Mouse (Mus musculus): ENCODE results near the gene Ldlrad3. TPM values are rescaled to one million over a fixed set of nuclear protein-coding genes. Genes with fewer than 3 reads are reported as not detected.

The Ldlrad3 gene
- polyA plus RNA-seq, 1 experiment from 2014 or later: 7.2 TPM

DNA sequence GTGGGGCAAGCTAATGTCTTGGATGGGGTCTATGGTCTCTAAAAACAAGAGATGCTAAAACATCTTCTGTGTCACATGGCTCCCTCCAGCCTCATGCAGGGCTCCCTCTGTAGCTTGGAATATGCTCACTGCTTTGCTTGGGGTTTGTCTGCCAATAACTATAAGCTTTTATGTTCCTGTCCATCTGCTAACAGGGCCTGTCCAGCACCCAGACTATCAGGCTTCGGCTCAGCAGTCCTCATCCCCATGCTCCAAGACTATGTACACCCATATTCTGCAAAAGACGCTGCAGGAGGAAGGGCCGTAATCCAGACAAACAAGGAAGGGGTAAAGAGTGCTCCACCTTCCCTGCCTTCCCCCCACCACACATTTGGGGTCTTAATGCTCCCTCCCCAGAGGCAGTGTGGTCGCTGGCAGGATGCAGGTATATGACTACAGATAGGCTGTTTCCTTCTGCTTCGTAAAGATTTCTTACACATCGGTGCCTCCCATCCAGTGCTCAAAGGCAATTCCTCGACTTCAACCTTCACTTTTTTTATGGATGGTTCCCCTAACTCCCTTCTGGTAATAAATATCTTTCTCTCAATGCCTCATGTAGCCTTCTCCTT lies 123.2 kb downstream of the Ldlrad3 start:
- Histone ChIP-seq H3K27me3 (ENCODE audit: control insufficient read depth, insufficient read depth, low read depth, low read length) (no peaks in the 10 kb centered on the region), H3K4me1 (ENCODE audit: control insufficient read depth, low read depth, low read length) (no peaks in the 10 kb centered on the region), H3K27ac (ENCODE audit: low read length) (no peak overlapping the region), H3K9me3 (replicated peaks; ENCODE audit: control insufficient read depth, low read length) (no peaks in the 10 kb centered on the region), H3K4me2 (ENCODE audit: low read depth, low read length) (no peak overlapping the region), H3K36me3 (ENCODE audit: control insufficient read depth, insufficient read depth) (no peaks in the 10 kb centered on the region), H3K4me3 (ENCODE audit: low read depth, low read length) (no peak overlapping the region), H3K9ac (ENCODE audit: low read depth, low read length) (no peak overlapping the region)
- WGBS (ENCODE audit: insufficient replicate concordance): 31% methylated on average over 7 of the region's 7 CpGs
- no peak for ATAC-seq (ENCODE audit: low read depth)

DNA sequence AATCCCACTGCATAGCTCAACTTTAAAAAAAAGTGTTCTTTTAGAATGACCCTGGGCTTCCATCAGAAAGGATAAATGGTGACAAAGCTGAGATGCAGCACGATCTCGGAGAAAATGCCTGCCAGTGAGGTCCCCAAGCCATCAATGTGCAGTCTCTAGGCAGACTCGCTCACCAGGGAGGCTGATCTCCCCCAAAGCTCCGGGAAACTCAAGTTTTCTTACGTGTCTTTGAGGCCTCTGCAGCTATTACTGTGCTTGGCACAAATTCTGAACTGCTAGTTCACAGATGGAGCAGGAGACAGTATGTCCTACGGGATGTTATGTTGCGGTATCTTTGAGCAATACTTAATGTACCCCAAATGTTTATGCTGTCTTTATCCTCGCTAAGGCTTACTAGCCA lies 124.3 kb downstream of the Ldlrad3 start:
- no peaks in the 10 kb centered on the region for H3K27me3 ChIP-seq (ENCODE audit: control insufficient read depth, insufficient read depth, low read depth, low read length)
- H3K9ac ChIP-seq (ENCODE audit: low read depth, low read length): no peak overlapping the region
- 67% methylated on average over 8 of the region's 8 CpGs for WGBS (ENCODE audit: insufficient replicate concordance)

DNA sequence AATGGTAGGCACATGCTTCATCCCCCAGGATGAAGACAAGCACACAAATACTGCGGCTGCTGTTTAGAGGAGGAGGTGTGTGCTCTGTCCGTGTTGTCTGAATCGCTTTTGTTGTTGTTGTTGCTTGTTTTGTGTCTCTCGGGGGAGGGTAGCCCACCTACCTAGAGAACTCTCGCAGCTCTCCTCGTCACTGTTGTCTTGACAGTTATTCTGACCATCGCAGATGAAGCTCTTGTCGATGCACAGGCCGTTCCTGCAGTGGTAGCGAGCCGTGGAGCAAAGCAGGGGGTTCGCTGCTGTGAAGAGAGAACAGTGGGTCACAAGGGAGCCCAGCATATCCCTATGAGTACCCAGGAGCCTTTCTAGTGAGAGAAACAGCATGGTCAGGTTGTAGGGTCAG lies 128.4 kb downstream of the Ldlrad3 start:
- no peaks in the 10 kb centered on the region for H3K27me3 ChIP-seq (ENCODE audit: control insufficient read depth, insufficient read depth, low read depth, low read length)
- H3K4me1 ChIP-seq (ENCODE audit: control insufficient read depth, low read depth, low read length): no peaks in the 10 kb centered on the region; the same call in 1 of the 2 replicates
- 63% methylated on average over 12 of the region's 12 CpGs for WGBS (ENCODE audit: insufficient replicate concordance)

More for the DNA sequence above, 124.3 kb downstream of the Ldlrad3 start:
- Histone ChIP-seq H3K4me2 (ENCODE audit: low read depth, low read length) (no peak overlapping the region), H3K36me3 (ENCODE audit: control insufficient read depth, insufficient read depth) (no peaks in the 10 kb centered on the region), H3K4me1 (ENCODE audit: control insufficient read depth, low read depth, low read length) (no peaks in the 10 kb centered on the region; the same call in 1 of the 2 replicates), H3K9me3 (replicated peaks; ENCODE audit: control insufficient read depth, low read length) (no peaks in the 10 kb centered on the region), H3K27ac (ENCODE audit: low read length) (no peak overlapping the region), H3K4me3 (ENCODE audit: low read depth, low read length) (no peak overlapping the region)
- ATAC-seq (ENCODE audit: low read depth): no peak

DNA sequence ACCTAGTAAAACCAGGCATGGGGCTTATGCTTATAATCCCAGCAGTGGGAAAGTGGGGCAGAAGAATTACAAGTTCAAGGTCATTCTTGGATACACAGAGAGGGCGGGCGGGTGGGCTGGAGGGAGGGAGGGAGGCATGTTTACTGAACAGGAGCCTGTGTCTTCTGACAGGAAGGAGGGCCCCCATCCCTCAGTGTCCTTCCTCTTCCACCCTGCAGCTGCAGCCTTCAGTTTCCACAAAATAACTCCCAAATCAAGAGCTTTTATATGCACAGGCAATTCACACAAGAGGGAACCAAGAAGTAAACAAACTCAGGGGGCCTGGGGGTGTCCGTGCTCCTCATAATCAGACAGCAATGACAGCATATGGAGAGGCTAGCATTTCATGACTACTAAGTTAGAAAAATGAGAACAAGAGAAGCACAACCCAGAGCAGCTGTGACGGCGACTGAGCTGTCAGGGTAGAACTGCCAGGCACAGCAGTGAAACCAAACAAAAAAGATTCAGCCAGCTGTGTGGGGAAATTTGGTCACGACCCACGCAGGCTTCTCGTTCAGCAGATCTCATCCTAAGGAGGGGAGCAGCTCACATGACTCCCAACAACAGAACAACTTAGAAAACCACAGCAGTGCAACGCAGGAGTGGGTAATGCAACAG lies 129.0 kb downstream of the Ldlrad3 start:
- Histone ChIP-seq H3K9me3 (replicated peaks; ENCODE audit: control insufficient read depth, low read length) (no peaks in the 10 kb centered on the region), H3K4me1 (ENCODE audit: control insufficient read depth, low read depth, low read length) (no peaks in the 10 kb centered on the region; the same call in 1 of the 2 replicates), H3K27ac (ENCODE audit: low read length) (peak overlapping the region; percentile 17; the same call in 1 of the 2 replicates), H3K36me3 (ENCODE audit: control insufficient read depth, insufficient read depth) (no peaks in the 10 kb centered on the region), H3K9ac (ENCODE audit: low read depth, low read length) (no peak overlapping the region), H3K4me2 (ENCODE audit: low read depth, low read length) (no peak overlapping the region), H3K4me3 (ENCODE audit: low read depth, low read length) (no peak overlapping the region), H3K27me3 (ENCODE audit: control insufficient read depth, insufficient read depth, low read depth, low read length) (no peaks in the 10 kb centered on the region)
- ATAC-seq (ENCODE audit: low read depth): peak; percentile 60; the same call in 1 of the 2 replicates
- WGBS (ENCODE audit: insufficient replicate concordance): 21% methylated on average over 9 of the region's 9 CpGs

More for the DNA sequence above, 128.4 kb downstream of the Ldlrad3 start:
- Histone ChIP-seq H3K9me3 (replicated peaks; ENCODE audit: control insufficient read depth, low read length) (no peaks in the 10 kb centered on the region), H3K36me3 (ENCODE audit: control insufficient read depth, insufficient read depth) (no peaks in the 10 kb centered on the region), H3K4me3 (ENCODE audit: low read depth, low read length) (no peak overlapping the region), H3K27ac (ENCODE audit: low read length) (peak overlapping the region; percentile 17; the same call in 1 of the 2 replicates), H3K9ac (ENCODE audit: low read depth, low read length) (no peak overlapping the region), H3K4me2 (ENCODE audit: low read depth, low read length) (no peak overlapping the region)
- no peak for ATAC-seq (ENCODE audit: low read depth)

DNA sequence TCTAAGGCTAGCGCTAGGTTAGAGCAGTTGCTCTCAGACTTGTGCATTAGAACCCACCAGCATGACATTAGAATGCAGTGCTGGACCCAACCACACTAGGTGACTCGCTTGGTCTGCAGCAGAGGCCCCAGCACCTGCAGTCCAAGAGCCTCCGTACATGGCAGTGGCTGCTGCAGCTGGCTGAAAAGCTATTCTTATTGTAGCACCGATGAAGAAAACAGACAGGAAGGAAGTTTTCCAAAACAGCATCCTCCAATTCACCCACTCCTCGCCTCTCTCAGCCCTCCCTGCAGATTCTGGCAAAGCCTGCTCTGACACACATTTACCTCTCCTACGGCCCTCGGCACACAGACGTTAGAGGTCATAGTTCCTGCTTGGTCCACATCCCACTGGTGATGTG lies 130.0 kb downstream of the Ldlrad3 start:
- no peak overlapping the region for H3K9ac ChIP-seq (ENCODE audit: low read depth, low read length)
- H3K27ac ChIP-seq (ENCODE audit: low read length): no peak overlapping the region
- H3K27me3 ChIP-seq (ENCODE audit: control insufficient read depth, insufficient read depth, low read depth, low read length): no peaks in the 10 kb centered on the region
- no peaks in the 10 kb centered on the region for H3K9me3 ChIP-seq (replicated peaks; ENCODE audit: control insufficient read depth, low read length)
- H3K4me3 ChIP-seq (ENCODE audit: low read depth, low read length): no peak overlapping the region
- H3K4me1 ChIP-seq (ENCODE audit: control insufficient read depth, low read depth, low read length): no peaks in the 10 kb centered on the region; the same call in 1 of the 2 replicates
- no peaks in the 10 kb centered on the region for H3K36me3 ChIP-seq (ENCODE audit: control insufficient read depth, insufficient read depth)
- 55% methylated on average over 8 of the region's 8 CpGs for WGBS (ENCODE audit: insufficient replicate concordance)
- no peak for ATAC-seq (ENCODE audit: low read depth)
- H3K4me2 ChIP-seq (ENCODE audit: low read depth, low read length): no peak overlapping the region

DNA sequence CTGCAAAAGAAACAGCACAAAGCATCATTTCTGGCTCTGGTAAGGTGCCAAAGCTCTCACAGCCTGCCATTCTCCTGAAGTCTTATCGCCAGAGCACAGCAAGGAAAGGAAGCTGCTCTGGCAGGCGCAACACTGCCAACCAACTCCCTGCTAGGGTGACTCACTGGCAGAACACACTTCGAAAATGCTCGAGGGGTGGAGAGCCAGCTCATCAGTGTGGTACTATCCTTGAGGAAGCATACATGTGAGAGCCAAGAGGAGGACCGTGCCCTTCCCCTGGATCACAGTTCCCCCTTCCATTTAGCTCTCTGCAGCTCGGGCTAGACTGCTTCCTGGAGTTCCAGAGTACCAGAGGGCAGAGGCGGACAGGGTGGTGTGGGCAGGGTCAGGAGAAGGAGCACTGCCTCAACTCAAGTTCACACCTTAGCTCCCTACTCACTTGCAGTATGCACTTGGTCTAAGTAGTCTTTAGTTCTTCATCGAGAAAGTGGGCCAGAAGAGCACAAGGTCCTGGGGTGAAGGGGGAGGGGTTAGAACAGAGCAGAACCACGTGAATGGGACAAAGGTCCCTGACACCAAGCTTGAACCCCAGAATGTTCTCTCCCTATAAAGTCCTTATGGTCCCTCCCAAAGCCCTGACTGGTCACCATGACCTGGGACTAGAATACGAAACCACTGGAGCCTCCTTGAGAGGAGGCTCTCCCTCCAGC lies 133.1 kb downstream of the Ldlrad3 start:
- whole genome bisulfite sequencing (ENCODE audit: insufficient replicate concordance): 40% methylated on average over 10 of the region's 10 CpGs
- Histone ChIP-seq H3K9me3 (replicated peaks; ENCODE audit: control insufficient read depth, low read length) (no peaks in the 10 kb centered on the region), H3K36me3 (ENCODE audit: control insufficient read depth, insufficient read depth) (no peaks in the 10 kb centered on the region), H3K4me1 (ENCODE audit: control insufficient read depth, low read depth, low read length) (no peaks in the 10 kb centered on the region; the same call in 1 of the 2 replicates), H3K9ac (ENCODE audit: low read depth, low read length) (no peak overlapping the region), H3K4me3 (ENCODE audit: low read depth, low read length) (no peak overlapping the region), H3K4me2 (ENCODE audit: low read depth, low read length) (no peak overlapping the region), H3K27me3 (ENCODE audit: control insufficient read depth, insufficient read depth, low read depth, low read length) (no peaks in the 10 kb centered on the region), H3K27ac (ENCODE audit: low read length) (no peak overlapping the region)
- ATAC-seq (ENCODE audit: low read depth): no peak

DNA sequence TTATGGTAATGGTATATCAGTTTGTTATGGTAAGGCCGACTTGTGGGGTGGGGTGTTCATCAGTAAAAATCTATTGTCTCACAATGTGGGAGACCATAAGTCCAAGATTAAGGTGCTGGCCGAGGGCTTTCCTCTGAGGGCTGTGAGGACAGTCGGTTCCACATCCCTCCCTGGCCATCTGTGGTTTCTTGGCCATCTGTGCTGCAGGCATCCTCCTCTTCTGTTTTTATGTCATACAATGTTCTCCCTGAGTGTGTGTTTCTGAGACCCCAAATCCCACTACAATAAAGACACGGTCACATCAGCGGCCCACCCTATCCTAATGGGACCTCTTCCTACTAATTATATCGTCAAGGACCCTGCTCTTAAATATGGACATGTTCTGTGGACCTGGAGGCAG lies 133.8 kb downstream of the Ldlrad3 start:
- ATAC-seq (ENCODE audit: low read depth): no peak
- Histone ChIP-seq H3K9ac (ENCODE audit: low read depth, low read length) (no peak overlapping the region), H3K4me1 (ENCODE audit: control insufficient read depth, low read depth, low read length) (no peaks in the 10 kb centered on the region; the same call in 1 of the 2 replicates), H3K27ac (ENCODE audit: low read length) (no peak overlapping the region), H3K4me2 (ENCODE audit: low read depth, low read length) (no peak overlapping the region), H3K36me3 (ENCODE audit: control insufficient read depth, insufficient read depth) (no peaks in the 10 kb centered on the region), H3K9me3 (replicated peaks; ENCODE audit: control insufficient read depth, low read length) (no peaks in the 10 kb centered on the region), H3K4me3 (ENCODE audit: low read depth, low read length) (no peak overlapping the region), H3K27me3 (ENCODE audit: control insufficient read depth, insufficient read depth, low read depth, low read length) (no peaks in the 10 kb centered on the region)
- WGBS (ENCODE audit: insufficient replicate concordance): 69% methylated on average over 6 of the region's 6 CpGs

DNA sequence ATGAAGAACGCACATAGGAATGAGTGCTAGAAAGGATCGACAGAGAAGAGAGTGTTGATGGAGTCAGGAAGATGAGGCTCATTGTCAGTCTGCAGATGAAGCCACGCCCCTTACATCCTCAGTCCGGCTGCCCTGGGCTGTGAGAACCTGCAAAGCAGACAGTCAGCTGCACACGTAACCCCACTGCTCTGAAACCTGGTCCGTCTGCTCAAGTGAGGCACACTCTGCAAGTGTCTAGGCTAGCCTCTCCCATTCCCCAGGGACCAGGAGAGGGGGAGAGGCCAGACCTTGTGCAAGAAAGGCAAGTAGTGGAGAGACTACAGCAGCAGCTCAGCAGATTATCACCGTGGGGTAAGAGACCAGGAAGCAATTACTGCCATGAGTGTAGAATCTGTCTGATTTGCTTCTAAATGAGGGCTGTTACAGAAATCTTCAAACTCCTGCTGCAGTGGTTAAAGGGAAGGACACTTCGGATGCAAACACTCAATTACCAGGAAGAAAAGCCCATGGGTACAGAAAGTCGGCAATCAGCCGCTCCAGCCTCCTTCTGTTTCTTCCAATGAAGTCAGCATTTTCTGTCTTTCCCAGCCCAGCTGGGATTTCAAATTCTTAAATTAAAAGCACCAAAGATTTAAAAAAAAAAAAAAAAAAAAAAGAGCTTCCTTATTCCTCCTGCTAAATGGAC lies 136.2 kb downstream of the Ldlrad3 start:
- H3K4me1 ChIP-seq (ENCODE audit: control insufficient read depth, low read depth, low read length): no peaks in the 10 kb centered on the region
- H3K4me3 ChIP-seq (ENCODE audit: low read depth, low read length): no peak overlapping the region
- no peak overlapping the region for H3K4me2 ChIP-seq (ENCODE audit: low read depth, low read length)
- no peaks in the 10 kb centered on the region for H3K9me3 ChIP-seq (replicated peaks; ENCODE audit: control insufficient read depth, low read length)
- H3K27ac ChIP-seq (ENCODE audit: low read length): no peak overlapping the region
- ATAC-seq (ENCODE audit: low read depth): no peak
- no peak overlapping the region for H3K9ac ChIP-seq (ENCODE audit: low read depth, low read length)
- no peaks in the 10 kb centered on the region for H3K27me3 ChIP-seq (ENCODE audit: control insufficient read depth, insufficient read depth, low read depth, low read length)
- H3K36me3 ChIP-seq (ENCODE audit: control insufficient read depth, insufficient read depth): no peaks in the 10 kb centered on the region
- WGBS (ENCODE audit: insufficient replicate concordance): 49% methylated on average over 10 of the region's 10 CpGs
